Mouse (Mus musculus): Measurements from ENCODE around the gene Nkx2-2. TPM values are rescaled to one million over a fixed set of nuclear protein-coding genes. Genes with fewer than 3 reads are reported as not detected.

Nkx2-2 gene
- polyA plus RNA-seq, 1 experiment from 2014 or later, result not detected

- 100% methylated on average over 1 of the region's 1 CpGs for WGBS (ENCODE audit: missing documents)
- Histone ChIP-seq H3K4me3 (ENCODE audit: inconsistent target) (no peak overlapping the region), H3K36me3 (ENCODE audit: inconsistent target) (no peaks in the 10 kb centered on the region), H3K79me2 (ENCODE audit: inconsistent target) (no peaks in the 10 kb centered on the region), H3K27ac (no peak overlapping the region)
Measured at GRCm38 (mm10) chr2:147165863-147166262, 28.2 kb downstream of the Nkx2-2 start.

- Histone ChIP-seq H3K4me3 (ENCODE audit: inconsistent target) (no peak overlapping the region), H3K79me2 (ENCODE audit: inconsistent target) (no peaks in the 10 kb centered on the region), H3K27ac (no peak overlapping the region), H3K36me3 (ENCODE audit: inconsistent target) (no peaks in the 10 kb centered on the region)
- WGBS (ENCODE audit: missing documents), result 93% methylated on average over 3 of the region's 3 CpGs
Measured at GRCm38 (mm10) chr2:147165376-147165775, 28.7 kb downstream of the Nkx2-2 start.

- Histone ChIP-seq H3K79me2 (ENCODE audit: inconsistent target) (no peaks in the 10 kb centered on the region), H3K36me3 (ENCODE audit: inconsistent target) (no peaks in the 10 kb centered on the region), H3K4me3 (ENCODE audit: inconsistent target) (no peak overlapping the region), H3K27ac (no peak overlapping the region)
- WGBS (ENCODE audit: missing documents), result 40% methylated on average over 2 of the region's 2 CpGs
Measured at GRCm38 (mm10) chr2:147152543-147152942, 41.5 kb downstream of the Nkx2-2 start.

Other genes with a start within 250 kb of the Nkx2-2 start
- 58.1 to 75.3 TPM (median 58.7 TPM) in 3 replicates for gene Xrn2, start 181.2 kb downstream of the Nkx2-2 start, polyA plus RNA-seq (2018)
- not detected in 3 replicates for gene Nkx2-4, start 108.8 kb downstream of the Nkx2-2 start, polyA plus RNA-seq (2018)
- gene Pax1, start 167.7 kb upstream of the Nkx2-2 start, polyA plus RNA-seq (2018), result not detected in 3 replicates